Mouse (Mus musculus) cerebellum, adult 2 months (tissue): ENCODE results near the gene Anp32b. TPM values are rescaled to one million over a fixed set of nuclear protein-coding genes. Genes with fewer than 3 reads are reported as not detected.

Experiments
- DNase-seq, 2 experiments: peaks; one replicate each; pipeline ENCODE4 v3.0.0; 2021
- H3K27ac ChIP-seq: fragments of 200-500 bp; 2 replicates; pipeline ENCODE4 v1.5.1; 2012; ENCODE audit warnings: low read length, control low read depth, inconsistent platforms; ENCODE audit not compliant: insufficient read depth
- H3K27me3 ChIP-seq: fragments of 200-500 bp; 2 replicates; pipeline ENCODE4 v1.6.1; 2012; ENCODE audit warnings: inconsistent platforms, mild to moderate bottlenecking, low read length, moderate library complexity; ENCODE audit not compliant: control insufficient read depth, insufficient read depth
- H3K4me1 ChIP-seq: fragments of 200-500 bp; 2 replicates; pipeline ENCODE4 v1.6.1; 2011; ENCODE audit warnings: low read length; ENCODE audit not compliant: control insufficient read depth, insufficient read depth
- H3K4me3 ChIP-seq: fragments of 200-500 bp; replicated peaks from 2 replicates; pipeline ENCODE3; 2011; ENCODE audit warnings: mild to moderate bottlenecking, low read depth, low read length, control low read depth; ENCODE audit not compliant: insufficient read depth
- CTCF ChIP-seq: fragments of 200-500 bp; IDR thresholded peaks from 2 replicates; pipeline ENCODE4 v1.5.1; 2011; ENCODE audit warnings: low read depth, mild to moderate bottlenecking, control low read depth, low read length, moderate library complexity, borderline replicate concordance; ENCODE audit not compliant: insufficient read depth
- POLR2A ChIP-seq: fragments of 200-500 bp; IDR thresholded peaks from 2 replicates; pipeline ENCODE4 v1.6.1; 2011; ENCODE audit warnings: low read length, control low read depth, borderline replicate concordance; ENCODE audit not compliant: insufficient read depth
- WGBS: fragments of 180-500 bp; shearing (Covaris S2); methylation state at CpG from one replicate; pipeline ENCODE4 v1.1.7; 2018; 5-methylcytosine and 5-hydroxymethylcytosine counted together
- polyA plus RNA-seq: library from polyadenylated mRNA; depleted of rRNA; stranded (reverse); fragments of >200 nt; gene quantifications from 2 replicates; pipeline ENCODE4 v1.2.3, GENCODE M21; 2012

Anp32b gene
- polyA plus RNA-seq, 1 experiment, result 51.8 TPM

DNA sequence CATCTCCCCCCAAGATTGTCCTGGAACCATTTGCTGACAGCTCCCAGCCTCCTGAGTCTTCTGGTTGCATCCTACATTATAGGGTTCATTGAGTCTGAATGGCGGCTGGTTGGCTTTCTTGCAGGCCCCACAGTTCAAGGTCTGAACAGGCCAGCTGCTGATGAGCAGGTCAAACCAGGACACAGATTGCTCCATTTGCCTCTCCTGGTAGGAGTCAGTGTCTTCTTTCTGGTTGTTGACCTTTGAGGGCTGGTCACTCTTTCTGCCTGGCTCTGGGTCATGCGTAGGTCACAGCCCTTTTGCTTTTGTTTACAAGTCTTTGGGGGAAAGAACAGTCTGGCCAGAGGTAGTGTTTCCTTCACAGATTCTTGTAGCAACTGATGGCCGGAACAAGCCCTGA is 47.8 kb downstream of the Anp32b start:
- 76% methylated on average over 3 of the region's 3 CpGs for WGBS
- no peak for TF ChIP-seq CTCF
- no peak for TF ChIP-seq POLR2A
- H3K27me3 ChIP-seq, result no peaks in the 10 kb centered on the region
- no peak overlapping the region for H3K4me3 ChIP-seq
- no peak overlapping the region for H3K27ac ChIP-seq
- no peak for DNase-seq
- H3K4me1 ChIP-seq, result no peaks in the 10 kb centered on the region

DNA sequence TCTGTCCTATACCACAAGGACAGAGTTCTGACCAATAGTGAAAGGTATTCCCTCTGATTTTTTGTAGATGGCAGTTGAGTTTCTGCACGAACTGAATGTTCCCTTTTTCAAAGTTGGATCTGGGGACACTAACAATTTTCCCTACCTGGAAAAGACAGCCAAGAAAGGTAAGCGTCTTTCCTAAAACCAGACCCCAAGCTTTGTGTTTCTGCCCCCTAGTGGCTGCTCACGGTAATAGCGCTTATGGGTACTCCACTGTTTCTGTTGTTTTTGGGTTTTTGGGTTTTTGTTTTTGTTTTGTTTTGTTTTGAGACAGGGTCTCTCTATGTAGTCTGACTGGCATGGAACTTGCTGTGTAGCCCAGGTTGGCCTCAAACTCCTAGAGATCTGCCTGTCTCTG is 48.3 kb downstream of the Anp32b start:
- no peak overlapping the region for H3K4me3 ChIP-seq
- H3K27ac ChIP-seq, result no peak overlapping the region
- no peaks in the 10 kb centered on the region for H3K27me3 ChIP-seq
- WGBS, result 7% methylated on average over 4 of the region's 4 CpGs
- peak; percentile 44 to 61 for DNase-seq
- no peaks in the 10 kb centered on the region for H3K4me1 ChIP-seq
- no peak for TF ChIP-seq POLR2A
- peak; percentile 66; the same call in 1 of the 2 replicates for TF ChIP-seq CTCF

DNA sequence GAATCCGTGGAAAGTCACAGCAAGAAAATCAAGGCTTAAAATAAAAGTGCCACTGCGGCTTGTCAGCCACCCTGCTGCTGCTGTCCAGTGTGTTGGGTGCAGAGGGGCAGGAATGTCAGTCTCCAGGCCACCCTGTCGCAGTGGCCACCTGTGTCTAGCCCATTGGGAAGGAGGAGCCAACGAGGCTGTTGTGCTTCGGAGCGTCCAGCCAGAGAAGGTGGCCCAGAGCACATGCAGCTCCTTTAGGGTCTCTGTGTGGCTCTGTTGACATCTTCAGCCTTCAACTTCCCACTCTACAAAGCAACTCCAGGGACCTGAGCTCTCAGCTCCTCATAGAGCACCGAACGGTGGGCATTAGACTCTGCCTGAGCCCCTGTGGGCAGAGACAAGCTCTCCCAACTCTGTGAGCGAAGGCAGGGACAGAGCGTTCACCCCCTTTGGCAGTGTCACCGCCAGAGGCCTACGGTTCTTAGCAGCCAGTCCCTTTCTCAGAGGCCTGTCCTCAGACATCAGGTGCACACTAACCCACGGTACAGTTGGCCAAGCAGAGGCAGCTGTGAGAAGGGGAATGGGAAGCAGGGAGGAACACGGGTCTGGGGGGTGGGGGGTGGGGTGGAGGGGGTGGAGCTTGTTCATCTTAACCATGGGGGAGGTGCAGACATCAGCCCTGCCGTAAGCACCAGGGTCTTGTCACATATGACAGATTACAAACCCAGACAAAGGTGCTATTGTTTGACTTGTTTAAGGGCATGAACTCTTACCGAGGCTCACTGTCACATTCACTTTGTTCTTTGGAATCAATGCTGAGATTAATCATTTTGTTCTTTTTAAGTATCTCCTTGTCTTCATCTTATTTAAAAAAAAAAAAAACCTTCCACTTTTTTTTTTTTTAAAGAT is 52.2 kb downstream of the Anp32b start:
- Histone ChIP-seq H3K4me1 (peaks cover 4% of the 10 kb centered on the region; the same call in 1 of the 2 replicates), H3K4me3 (no peak overlapping the region), H3K27me3 (no peaks in the 10 kb centered on the region), H3K27ac (no peak overlapping the region)
- DNase-seq, result no peak
- TF ChIP-seq CTCF (no peak), POLR2A (no peak)
- WGBS, result 75% methylated on average over 16 of the region's 16 CpGs

DNA sequence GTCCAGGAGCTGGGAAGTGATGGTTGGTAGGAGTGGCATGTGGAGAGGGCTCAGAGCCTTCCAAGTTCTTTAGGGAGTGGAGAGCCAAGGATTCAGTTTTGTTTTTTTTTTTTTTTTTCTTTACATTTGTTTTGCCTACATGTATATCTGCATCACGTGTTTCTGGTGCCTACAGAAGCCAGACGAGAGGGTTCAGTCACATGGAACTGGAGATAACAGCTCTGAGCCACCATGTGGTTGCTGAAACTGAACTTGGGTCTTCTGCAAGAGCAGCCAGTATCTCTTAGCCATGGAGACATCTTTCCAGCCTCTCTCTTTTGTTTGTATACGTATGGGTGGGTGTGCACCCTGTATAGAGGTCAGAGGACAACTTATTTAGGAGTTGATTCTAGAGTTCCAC is 53.2 kb downstream of the Anp32b start:
- WGBS, result 61% methylated on average over 3 of the region's 3 CpGs
- H3K4me1 ChIP-seq, result peaks cover 4% of the 10 kb centered on the region; the same call in 1 of the 2 replicates
- no peaks in the 10 kb centered on the region for H3K27me3 ChIP-seq
- DNase-seq, result no peak
- no peak overlapping the region for H3K27ac ChIP-seq
- H3K4me3 ChIP-seq, result no peak overlapping the region
- no peak for TF ChIP-seq POLR2A

DNA sequence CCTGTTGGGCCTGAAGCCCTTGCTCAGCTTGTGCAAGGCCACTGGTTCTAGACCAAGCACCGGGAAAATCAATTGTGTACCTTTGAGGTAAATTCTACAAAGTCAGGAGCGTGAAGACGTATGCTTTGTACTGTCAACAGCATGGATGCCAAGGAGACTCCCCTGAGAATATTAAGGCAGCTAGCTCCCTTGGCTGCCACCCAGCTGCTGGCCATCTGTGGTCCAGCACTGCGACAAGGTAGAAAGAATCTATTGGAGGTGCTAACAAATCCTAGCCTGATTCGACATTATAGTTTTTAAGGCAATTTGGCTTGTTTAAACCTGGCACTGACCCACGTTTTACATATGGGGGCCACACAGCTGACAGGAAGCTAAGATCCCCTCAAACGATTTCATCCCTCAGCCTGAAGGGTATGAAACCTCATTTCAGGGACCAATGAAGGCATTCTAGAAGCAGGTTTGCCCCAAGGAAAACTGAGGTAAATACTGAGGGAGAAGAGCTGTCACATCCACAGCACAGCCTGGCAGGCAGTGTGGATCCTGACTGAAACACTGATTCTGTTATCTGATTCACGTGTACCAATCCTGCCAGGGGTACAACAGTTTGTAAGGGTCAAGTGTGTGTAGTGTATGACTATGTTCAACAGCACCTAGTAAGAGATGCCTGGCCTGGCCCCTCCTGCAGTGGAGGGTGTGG is 54.8 kb downstream of the Anp32b start:
- H3K4me3 ChIP-seq, result no peak overlapping the region
- DNase-seq, result peak; percentile 35 to 43
- no peaks in the 10 kb centered on the region for H3K27me3 ChIP-seq
- TF ChIP-seq CTCF, result no peak
- TF ChIP-seq POLR2A, result no peak
- no peak overlapping the region for H3K27ac ChIP-seq
- 33% methylated on average over 8 of the region's 8 CpGs for WGBS
- H3K4me1 ChIP-seq, result peaks cover 4% of the 10 kb centered on the region; the same call in 1 of the 2 replicates

DNA sequence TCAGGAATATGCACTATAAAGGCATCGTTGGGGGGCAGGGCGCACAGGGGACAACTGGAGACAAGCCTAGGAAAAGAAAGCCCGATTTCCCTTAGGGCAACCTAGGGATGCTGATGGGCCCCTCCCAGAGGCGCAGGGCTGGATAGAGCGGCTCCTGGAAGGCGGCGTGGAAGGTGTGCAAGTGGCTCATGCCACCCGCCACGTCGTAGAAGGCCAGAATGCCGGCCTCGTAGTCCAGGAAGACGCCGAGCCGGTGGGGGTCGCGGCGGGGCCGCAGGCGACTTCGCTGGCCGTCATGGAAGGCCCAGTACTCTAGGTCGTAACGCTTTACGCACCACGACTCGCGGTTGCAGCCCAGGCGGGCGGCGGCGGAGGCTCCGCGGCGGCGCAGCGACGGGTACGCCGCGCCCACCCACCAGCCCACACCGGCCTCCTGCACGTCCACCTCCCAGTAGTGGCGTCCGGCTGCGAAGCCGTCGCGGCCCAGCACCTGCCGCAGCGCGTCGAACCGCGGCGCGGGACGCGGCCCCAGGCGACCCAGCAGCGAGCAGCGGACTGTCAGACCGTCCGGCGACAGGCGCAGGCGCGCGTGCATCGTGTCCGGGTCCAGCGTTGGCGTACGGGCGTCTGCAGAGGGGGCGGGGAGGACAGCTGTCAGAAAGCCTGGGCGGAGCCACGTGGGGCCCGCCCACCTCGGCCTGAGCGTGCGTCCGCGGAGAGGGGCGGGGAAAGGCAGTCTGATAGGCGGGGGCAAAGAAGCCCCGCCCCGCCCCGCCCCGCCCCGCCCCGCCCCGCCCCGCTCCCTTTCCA is 56.3 kb downstream of the Anp32b start:
- 1% methylated on average over 94 of the region's 94 CpGs for WGBS
- Histone ChIP-seq H3K27ac (no peak overlapping the region), H3K4me1 (peaks cover 4% of the 10 kb centered on the region; the same call in 1 of the 2 replicates), H3K4me3 (peak overlapping the region; percentile 55), H3K27me3 (no peaks in the 10 kb centered on the region)
- TF ChIP-seq POLR2A (peak; percentile 66), CTCF (no peak)
- DNase-seq, result peak; percentile 89 to 91

DNA sequence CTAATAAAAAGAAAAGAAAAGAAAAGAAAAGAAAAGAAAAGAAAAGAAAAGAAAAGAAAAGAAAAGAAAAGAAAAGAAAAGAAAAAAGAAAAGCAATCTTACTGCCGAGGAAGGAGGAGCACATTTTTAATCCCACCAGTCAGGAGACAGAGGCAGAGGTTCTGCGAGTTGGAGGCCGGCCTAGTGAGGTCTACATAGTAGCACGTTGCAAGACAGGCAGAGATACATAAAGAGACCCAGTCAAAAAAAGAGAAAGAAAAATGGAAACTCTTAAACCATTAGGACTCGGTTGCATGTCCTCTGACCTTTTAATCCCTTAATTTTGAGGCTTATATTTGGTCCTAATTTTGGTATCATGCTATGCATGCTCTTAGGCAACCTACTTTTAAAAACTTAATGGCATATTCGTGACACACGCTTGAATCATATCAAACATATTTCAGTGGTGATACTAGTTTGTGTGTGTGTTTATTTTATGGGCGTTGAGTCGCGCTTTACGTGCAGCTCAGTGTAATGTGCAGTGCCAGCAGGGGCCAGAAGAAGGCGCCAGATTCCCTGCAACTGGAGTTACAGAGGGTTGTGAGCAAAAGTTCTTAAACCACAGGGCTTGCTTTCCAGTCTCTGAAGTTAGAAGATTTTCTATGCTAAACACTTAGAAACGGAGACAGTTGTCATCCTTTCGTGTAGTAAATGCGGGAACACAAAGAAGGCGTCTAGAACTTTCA is 57.2 kb downstream of the Anp32b start:
- peak; percentile 67 to 76 for DNase-seq
- TF ChIP-seq CTCF (peak; percentile 73), POLR2A (no peak)
- Histone ChIP-seq H3K27ac (no peak overlapping the region), H3K4me1 (peaks cover 4% of the 10 kb centered on the region; the same call in 1 of the 2 replicates), H3K27me3 (no peaks in the 10 kb centered on the region), H3K4me3 (no peak overlapping the region)
- WGBS, result 12% methylated on average over 16 of the region's 16 CpGs
